ENCODE assay signal across 12 mouse cellular contexts in the genomic region with DNA sequence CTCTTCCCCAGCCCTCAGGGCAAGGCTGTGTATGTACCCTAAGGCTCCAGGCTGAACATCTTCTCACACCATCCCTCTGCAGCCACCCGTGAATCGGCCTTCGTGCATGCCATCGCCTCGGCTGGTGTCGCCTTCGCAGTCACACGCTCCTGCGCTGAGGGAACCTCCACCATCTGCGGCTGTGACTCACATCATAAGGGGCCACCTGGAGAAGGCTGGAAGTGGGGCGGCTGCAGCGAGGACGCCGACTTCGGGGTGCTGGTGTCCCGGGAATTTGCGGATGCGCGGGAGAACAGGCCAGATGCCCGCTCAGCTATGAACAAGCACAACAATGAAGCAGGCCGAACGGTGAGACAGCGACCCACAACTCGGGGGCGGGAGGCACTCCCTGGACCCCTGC. TPM values are rescaled to one million over a fixed set of nuclear protein-coding genes. Genes with fewer than 3 reads are reported as not detected.
DNase-seq lines count a peak whose midpoint lies in the region; ATAC-seq and TF ChIP-seq lines count a peak whose summit lies in the region.
"Had no signal": no experiment of that assay in that cellular context is flagged by ENCODE, and none has a peak within 500 bp of the region (broad histone marks: within the 10 kb centered on the region; RNA-seq: fewer than 3 reads in every experiment).

No protein-coding gene starts in this region.

- 42% methylated on average over 25 of the region's 25 CpGs for WGBS in neural tube, embryonic 13.5 days

- H3K4me2 ChIP-seq in neural tube, embryonic 13.5 days = peak overlapping the region; percentile 91

- TF ChIP-seq CTCF in gastrocnemius, adult 2 months (IDR thresholded peaks at IDR 0.05) = no peak

- peak overlapping the region; percentile 18; the same call in 1 of the 2 replicates for H3K9ac ChIP-seq in neural tube, embryonic 13.5 days

- no peaks in the 10 kb centered on the region for H3K36me3 ChIP-seq in neural tube, embryonic 13.5 days
- H3K36me3 ChIP-seq: limb, embryonic 10.5 days had no signal

- peaks cover 53% of the 10 kb centered on the region for H3K27me3 ChIP-seq in neural tube, embryonic 13.5 days

- intact Hi-C loops in gastrocnemius, adult 2 months (cut with DNase I) = no loop called here

- peak; percentile 14 for DNase-seq in gastrocnemius, adult 2 months
- DNase-seq in gastrocnemius, adult 8-10 months (ENCODE audit: low spot score in 2 of 2) = no peak
- DNase-seq in frontal cortex, postnatal 36 days (ENCODE audit: low spot score in 2 of 2) = peak; percentile 62 to 65
- DNase-seq in layer of hippocampus, adult 9-11 months = peak; percentile 42
- DNase-seq in spleen, postnatal 14 days (ENCODE audit: low spot score in 2 of 2) = no peak
- DNase-seq in kidney, adult 11 months = no peak
- DNase-seq in B cell, adult 2 months = no peak
- DNase-seq: adrenal gland, adult 8-10 months had no signal

- no peak overlapping the region for H3K4me3 ChIP-seq in gastrocnemius, adult 2 months
- H3K4me3 ChIP-seq in neural tube, embryonic 13.5 days = peak overlapping the region; percentile 55; the same call in 1 of the 2 replicates

- H3K27ac ChIP-seq in gastrocnemius, adult 2 months = no peak overlapping the region
- H3K27ac ChIP-seq in neural tube, embryonic 13.5 days (replicated peaks) = no peak overlapping the region
- H3K27ac ChIP-seq: kidney, postnatal 0 days had no signal

- H3K9me3 ChIP-seq in neural tube, embryonic 13.5 days = no peaks in the 10 kb centered on the region
- H3K9me3 ChIP-seq: limb, embryonic 10.5 days had no signal

- no peak for ATAC-seq in neural tube, embryonic 13.5 days (ENCODE audit: low read depth)

- H3K4me1 ChIP-seq in neural tube, embryonic 13.5 days (replicated peaks) = peaks cover 61% of the 10 kb centered on the region

RNA-seq across cellular contexts. Expression of a gene that starts 37.3 kb away (rescaled TPM):
- total RNA-seq in gastrocnemius, adult 2 months (2021) = under 1 TPM in 1 of 2 experiments, not detected in 1; 0.08 TPM
- total RNA-seq in gastrocnemius, adult 8-10 months (2022) = under 1 TPM in 2 of 4 experiments, not detected in 2; 0.07 to 0.09 TPM
- 8.1 and 9.2 TPM in 2 replicates for polyA plus RNA-seq in neural tube, embryonic 13.5 days (2015; fragmentation: Nextera tagmentation; extraction: Ambion mirVana)
- polyA plus RNA-seq: liver, embryonic 16.5 days had no signal

Comparison
In these comparisons a context has a peak if more than half of its experiments do, and no peak if none do; other contexts are left out.
1. DNase-seq: peak in gastrocnemius, adult 2 months (single experiment), frontal cortex, postnatal 36 days (2 of 2) and layer of hippocampus, adult 9-11 months (single experiment); none in gastrocnemius, adult 8-10 months (0 of 2), spleen, postnatal 14 days (0 of 2), kidney, adult 11 months (single experiment) and B cell, adult 2 months (0 of 2).